ENCODE assay signal across 25 mouse cellular contexts in genomic region chr6:92860285-92860912, GRCm38 (mm10). TPM values are rescaled to one million over a fixed set of nuclear protein-coding genes. Genes with fewer than 3 reads are reported as not detected.
DNase-seq lines count a peak whose midpoint lies in the region; ATAC-seq lines count a peak whose summit lies in the region.
"Had no signal": no experiment of that assay in that cellular context is flagged by ENCODE, and none has a peak within 500 bp of the region (broad histone marks: within the 10 kb centered on the region; RNA-seq: fewer than 3 reads in every experiment).

No protein-coding gene starts in this region.

- no peak overlapping the region for H3K4me2 ChIP-seq in embryonic facial prominence, embryonic 11.5 days (ENCODE audit: low read depth, low read length)
- H3K4me2 ChIP-seq in heart, embryonic 15.5 days: no peak overlapping the region
- H3K4me2 ChIP-seq: forebrain, embryonic 13.5 days; limb, embryonic 13.5 days; liver, embryonic 12.5 days; midbrain, embryonic 15.5 days; neural tube, embryonic 12.5 days had no signal

- H3K9me3 ChIP-seq in embryonic facial prominence, embryonic 11.5 days (replicated peaks; ENCODE audit: control insufficient read depth, low read length): no peaks in the 10 kb centered on the region
- H3K9me3 ChIP-seq in embryonic facial prominence, embryonic 10.5 days: no peaks in the 10 kb centered on the region
- H3K9me3 ChIP-seq in heart, embryonic 15.5 days (replicated peaks): no peaks in the 10 kb centered on the region
- H3K9me3 ChIP-seq: forebrain, embryonic 13.5 days; hindbrain, embryonic 10.5 days; limb, embryonic 13.5 days; liver, embryonic 12.5 days; midbrain, embryonic 15.5 days; neural tube, embryonic 12.5 days had no signal

- no peaks in the 10 kb centered on the region for H3K4me1 ChIP-seq in embryonic facial prominence, embryonic 11.5 days (ENCODE audit: control insufficient read depth, insufficient read depth, low read length)
- peaks cover 21% of the 10 kb centered on the region for H3K4me1 ChIP-seq in embryonic facial prominence, embryonic 10.5 days
- H3K4me1 ChIP-seq in heart, embryonic 15.5 days (replicated peaks): peaks cover 30% of the 10 kb centered on the region
- H3K4me1 ChIP-seq: forebrain, embryonic 13.5 days; hindbrain, embryonic 10.5 days; liver, embryonic 12.5 days; midbrain, embryonic 15.5 days; neural tube, embryonic 12.5 days had no signal

- H3K27ac ChIP-seq in embryonic facial prominence, embryonic 11.5 days (replicated peaks; ENCODE audit: low read depth, low read length): no peak overlapping the region
- H3K27ac ChIP-seq in embryonic facial prominence, embryonic 10.5 days (replicated peaks): no peak overlapping the region
- H3K27ac ChIP-seq in heart, embryonic 15.5 days: peak overlapping the region; percentile 8; the same call in 1 of the 2 replicates
- H3K27ac ChIP-seq: forebrain, embryonic 13.5 days; hindbrain, embryonic 10.5 days; limb, embryonic 13.5 days; liver, embryonic 12.5 days; midbrain, embryonic 15.5 days; neural tube, embryonic 12.5 days had no signal

- H3K36me3 ChIP-seq in embryonic facial prominence, embryonic 11.5 days (replicated peaks; ENCODE audit: control insufficient read depth, insufficient read depth, low read depth, low read length): no peaks in the 10 kb centered on the region
- H3K36me3 ChIP-seq in embryonic facial prominence, embryonic 10.5 days (replicated peaks): peaks cover 38% of the 10 kb centered on the region
- peaks cover 27% of the 10 kb centered on the region for H3K36me3 ChIP-seq in heart, embryonic 15.5 days
- H3K36me3 ChIP-seq: hindbrain, embryonic 10.5 days; midbrain, embryonic 15.5 days; neural tube, embryonic 12.5 days had no signal

- no peak for ATAC-seq in embryonic facial prominence, embryonic 11.5 days (replicated peaks; ENCODE audit: insufficient number of reproducible peaks, low FRiP score, low TSS enrichment, low read depth)
- ATAC-seq in heart, embryonic 15.5 days (replicated peaks; ENCODE audit: insufficient number of reproducible peaks, insufficient read depth, low FRiP score, low read depth): no peak
- ATAC-seq: activated CD4-positive, CD25-positive, alpha-beta regulatory T cell, adult 4 months; forebrain, embryonic 13.5 days; hindbrain, embryonic 16.5 days; liver, embryonic 12.5 days; midbrain, embryonic 15.5 days had no signal

- no peak overlapping the region for H3K9ac ChIP-seq in embryonic facial prominence, embryonic 11.5 days (replicated peaks; ENCODE audit: low read length)
- H3K9ac ChIP-seq in heart, embryonic 15.5 days: no peak overlapping the region
- H3K9ac ChIP-seq: forebrain, embryonic 13.5 days; limb, embryonic 13.5 days; liver, embryonic 12.5 days; midbrain, embryonic 15.5 days; neural tube, embryonic 12.5 days had no signal

- DNase-seq in embryonic facial prominence, embryonic 11.5 days (ENCODE audit: low spot score): peak; percentile 56
- DNase-seq in embryonic facial prominence, embryonic 10.5 days (ENCODE audit: low spot score): no peak
- DNase-seq in heart, adult 11 months: no peak
- DNase-seq in kidney, adult 9 months: peak; percentile 48
- no peak for DNase-seq in kidney, postnatal 10 days
- DNase-seq in testis, postnatal 14 days (ENCODE audit: low spot score): peak; percentile 42
- no peak for DNase-seq in testis, postnatal 10 days (ENCODE audit: low spot score)
- DNase-seq: adrenal gland, adult 8-10 months; cerebellum, adult 2 months; cerebellum, postnatal 25 days; lung, adult 18-20 months; lung, postnatal 4 days; right cerebral cortex, postnatal 14 days; thymus, postnatal 36 days had no signal

- no peaks in the 10 kb centered on the region for H3K27me3 ChIP-seq in embryonic facial prominence, embryonic 11.5 days (ENCODE audit: control insufficient read depth, insufficient read depth, low read length)
- H3K27me3 ChIP-seq in embryonic facial prominence, embryonic 10.5 days (replicated peaks; ENCODE audit: low read depth, poor library complexity, severe bottlenecking): no peaks in the 10 kb centered on the region
- H3K27me3 ChIP-seq in heart, embryonic 15.5 days: no peaks in the 10 kb centered on the region
- H3K27me3 ChIP-seq: forebrain, embryonic 13.5 days; limb, embryonic 13.5 days; liver, embryonic 12.5 days; midbrain, embryonic 15.5 days; neural tube, embryonic 12.5 days had no signal

- H3K4me3 ChIP-seq in embryonic facial prominence, embryonic 11.5 days (ENCODE audit: low read depth, low read length): no peak overlapping the region
- no peak overlapping the region for H3K4me3 ChIP-seq in embryonic facial prominence, embryonic 10.5 days
- H3K4me3 ChIP-seq in heart, embryonic 15.5 days: no peak overlapping the region
- H3K4me3 ChIP-seq: forebrain, embryonic 13.5 days; hindbrain, embryonic 10.5 days; limb, embryonic 13.5 days; liver, embryonic 12.5 days; midbrain, embryonic 15.5 days; neural tube, embryonic 12.5 days had no signal

- 49% methylated on average over 5 of the region's 5 CpGs for WGBS in embryonic facial prominence, embryonic 11.5 days
- WGBS in embryonic facial prominence, embryonic 10.5 days: 62% methylated on average over 5 of the region's 5 CpGs
- WGBS in heart, embryonic 15.5 days: 33% methylated on average over 5 of the region's 5 CpGs

RNA-seq across cellular contexts. Expression of gene Gm15737, which starts 8.8 kb away (rescaled TPM):
- 0.07 TPM in 1 of 2 replicates, not detected in the other for polyA plus RNA-seq in embryonic facial prominence, embryonic 11.5 days (2014; fragmentation: Nextera tagmentation; extraction: Ambion mirVana)
- not detected in 2 replicates for polyA plus RNA-seq in embryonic facial prominence, embryonic 10.5 days (2016; fragmentation: Nextera tagmentation; extraction: Ambion mirVana)
- polyA plus RNA-seq in heart, embryonic 15.5 days (2015; fragmentation: Nextera tagmentation; extraction: Ambion mirVana): 0.21 and 0.24 TPM in 2 replicates
- polyA plus RNA-seq: activated CD4-positive, CD25-positive, alpha-beta regulatory T cell, adult 4 months; cerebellum, adult 2 months; forebrain, embryonic 13.5 days; frontal cortex, adult 2 months; hindbrain, embryonic 16.5 days; liver, embryonic 12.5 days; midbrain, embryonic 15.5 days; neural tube, embryonic 12.5 days; testis, adult 2 months had no signal

RNA-seq across cellular contexts. Expression of gene A730049H05Rik, which starts 44.1 kb away (rescaled TPM):
- polyA plus RNA-seq in embryonic facial prominence, embryonic 11.5 days (2014; fragmentation: Nextera tagmentation; extraction: Ambion mirVana): 0.72 and 1.7 TPM in 2 replicates
- polyA plus RNA-seq in embryonic facial prominence, embryonic 10.5 days (2016; fragmentation: Nextera tagmentation; extraction: Ambion mirVana): 1.5 TPM in 2 replicates
- 2.9 and 3.0 TPM in 2 replicates for polyA plus RNA-seq in heart, embryonic 15.5 days (2015; fragmentation: Nextera tagmentation; extraction: Ambion mirVana)
- polyA plus RNA-seq: activated CD4-positive, CD25-positive, alpha-beta regulatory T cell, adult 4 months; frontal cortex, adult 2 months; neural tube, embryonic 12.5 days; testis, adult 2 months had no signal

Comparison
In these comparisons a context has a peak if more than half of its experiments do, and no peak if none do; other contexts are left out.
1. DNase-seq: peak in embryonic facial prominence, embryonic 11.5 days (single experiment), kidney, adult 9 months (single experiment) and testis, postnatal 14 days (single experiment); none in embryonic facial prominence, embryonic 10.5 days (single experiment), heart, adult 11 months (single experiment), kidney, postnatal 10 days (single experiment) and testis, postnatal 10 days (single experiment).